Mouse (Mus musculus): Measurements from ENCODE around the gene Edem3.
"Not testable (repeated sequence)": the region's sequence is repeated elsewhere in the genome, so short reads cannot be mapped to it uniquely, and the experiment has no call there.

Gene Edem3

DNA sequence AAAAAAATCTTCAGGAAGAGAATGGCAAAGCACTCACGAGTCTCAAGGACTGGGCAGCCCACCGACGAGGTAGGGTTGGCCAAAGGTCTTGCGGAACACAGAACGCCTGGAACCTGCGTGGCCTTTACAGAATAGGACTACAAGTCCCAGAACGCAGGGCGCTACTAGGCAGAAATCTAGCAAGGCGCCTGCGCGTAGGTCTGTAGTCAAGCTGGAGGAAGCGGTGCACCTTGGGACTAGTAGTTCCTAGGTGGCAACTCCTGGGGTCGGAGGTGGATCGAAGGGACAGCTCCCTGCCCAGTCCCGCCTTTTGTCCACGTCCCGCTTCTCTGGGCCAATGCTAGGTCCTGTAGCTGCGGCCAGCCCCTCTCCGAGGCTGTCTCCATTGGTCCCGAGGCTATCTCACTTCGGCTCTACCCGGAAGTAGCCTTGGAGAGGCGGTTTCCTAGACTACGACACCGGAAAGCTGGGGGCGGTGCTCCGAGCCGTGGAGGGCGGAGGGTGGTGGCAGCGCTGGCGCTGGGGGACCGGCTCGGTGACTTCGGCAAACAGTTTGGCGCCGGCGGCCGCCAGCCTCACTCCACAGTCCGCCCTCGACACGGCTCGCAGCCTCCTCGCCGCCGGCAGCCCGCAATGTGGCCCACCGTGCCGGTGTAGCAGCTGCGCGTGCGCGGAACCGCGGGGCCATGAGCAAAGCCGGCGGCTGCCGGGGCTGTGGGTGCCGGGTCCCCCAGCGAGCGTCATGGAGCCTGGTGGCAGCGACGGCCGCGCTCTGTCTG lies at the start of gene Edem3:
TSS of gene Edem3 (plus strand) at position 491 of the 779 bp plus-strand sequence.
- peak; percentile 97 to 99 for DNase-seq (ENCODE audit: low spot score in 2 of 2)

DNA sequence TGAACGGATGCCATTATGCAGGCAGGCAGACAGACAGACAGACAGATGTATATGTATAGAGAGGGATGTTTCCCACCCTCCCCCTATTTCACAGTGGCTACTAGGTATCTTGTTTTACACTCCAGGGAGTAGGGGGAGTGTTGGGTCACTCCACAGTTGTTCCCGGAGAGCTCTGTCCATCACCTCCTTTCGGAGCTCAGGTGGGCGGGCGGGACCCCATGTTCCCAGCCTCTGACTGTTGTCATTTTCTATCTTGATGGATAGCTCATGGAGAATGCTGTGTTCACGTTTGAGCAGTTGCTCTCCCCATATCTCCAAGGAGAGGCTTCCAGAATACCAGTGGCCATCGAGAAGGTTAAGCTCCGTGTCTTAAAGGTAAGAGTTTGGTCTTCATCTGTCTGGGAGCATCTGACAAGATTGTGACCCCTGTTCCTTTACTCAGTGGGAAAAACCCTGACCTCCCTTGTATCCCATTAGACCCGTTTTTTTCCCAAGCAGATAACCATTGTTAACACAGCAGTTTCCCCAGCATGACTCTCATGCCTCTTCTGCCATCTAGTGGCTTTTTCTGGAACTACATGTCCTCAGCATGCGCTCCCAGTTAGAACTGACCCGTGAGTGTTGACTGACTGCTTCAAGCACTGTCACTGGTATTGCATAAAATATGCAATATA lies 49.3 kb upstream of the Edem3 start:
- DNase-seq (ENCODE audit: low spot score in 2 of 2), result peak; percentile 46 to 85

DNA sequence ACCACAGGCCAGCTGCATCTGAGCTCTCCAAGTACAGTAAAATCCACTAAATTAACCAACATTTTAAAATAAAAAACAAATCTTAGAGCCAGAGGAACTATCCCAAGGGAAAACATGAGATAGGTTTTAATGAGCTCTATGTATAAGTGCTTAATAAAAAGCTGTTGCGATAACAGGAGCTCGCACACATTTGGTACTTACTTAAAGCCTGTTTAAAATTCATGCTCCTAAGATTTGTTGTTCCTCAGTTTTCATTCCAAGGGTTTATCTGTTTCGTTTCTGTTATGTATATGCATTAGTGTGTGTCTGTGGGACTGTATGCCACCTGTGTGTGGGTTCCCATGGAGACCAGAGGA lies 48.8 kb upstream of the Edem3 start:
- DNase-seq (ENCODE audit: low spot score in 2 of 2), result no peak

DNA sequence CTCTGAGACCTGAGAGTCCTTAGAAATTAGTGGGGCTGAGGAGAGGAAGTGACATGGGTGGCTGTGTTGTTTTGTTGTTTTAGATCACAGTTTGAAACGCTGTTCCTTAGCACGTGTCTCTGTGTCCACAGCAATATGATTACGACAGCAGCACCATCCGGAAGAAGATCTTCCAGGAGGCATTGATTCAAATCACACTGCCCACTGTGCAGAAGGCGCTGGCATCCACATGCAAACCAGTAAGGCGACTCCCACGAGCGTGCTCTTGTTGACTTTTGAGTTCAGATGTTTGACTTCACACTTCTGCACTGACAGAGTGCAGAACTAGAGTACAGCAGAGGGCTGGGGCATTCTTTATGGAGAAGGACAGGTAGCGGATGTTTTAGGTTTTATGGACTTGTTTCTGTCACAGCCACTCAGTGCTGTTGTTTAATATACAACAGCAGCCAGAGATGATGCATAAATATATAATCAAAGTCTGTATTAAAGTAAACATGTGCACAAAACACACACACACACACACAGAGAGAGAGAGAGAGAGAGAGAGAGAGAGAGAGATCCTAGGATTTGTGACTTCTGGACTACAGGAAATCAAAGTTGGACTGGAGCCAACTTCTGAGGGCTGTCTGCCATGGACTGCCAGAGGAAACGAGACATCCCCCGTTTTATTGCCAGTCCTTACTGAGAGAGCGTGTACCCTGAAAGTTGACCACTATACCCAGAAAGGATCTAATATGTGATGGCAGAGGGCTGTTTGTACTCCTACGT lies 46.0 kb upstream of the Edem3 start:
- DNase-seq (ENCODE audit: low spot score in 2 of 2), result no peak

DNA sequence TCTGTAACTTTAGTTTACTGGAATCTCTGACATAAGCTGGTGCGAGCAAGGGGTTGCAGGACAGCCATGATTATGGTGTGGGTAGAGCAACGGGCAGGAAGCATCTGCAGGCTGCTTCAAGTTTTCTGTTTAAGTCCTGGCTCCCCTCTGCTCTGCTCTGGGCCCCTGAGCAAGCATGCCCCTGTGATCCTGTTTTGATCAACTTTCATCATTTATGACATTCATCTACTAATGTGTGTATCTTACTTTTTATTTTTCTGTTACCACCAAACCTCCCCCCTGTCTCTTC lies 45.5 kb upstream of the Edem3 start:
- no peak for DNase-seq (ENCODE audit: low spot score in 2 of 2)

DNA sequence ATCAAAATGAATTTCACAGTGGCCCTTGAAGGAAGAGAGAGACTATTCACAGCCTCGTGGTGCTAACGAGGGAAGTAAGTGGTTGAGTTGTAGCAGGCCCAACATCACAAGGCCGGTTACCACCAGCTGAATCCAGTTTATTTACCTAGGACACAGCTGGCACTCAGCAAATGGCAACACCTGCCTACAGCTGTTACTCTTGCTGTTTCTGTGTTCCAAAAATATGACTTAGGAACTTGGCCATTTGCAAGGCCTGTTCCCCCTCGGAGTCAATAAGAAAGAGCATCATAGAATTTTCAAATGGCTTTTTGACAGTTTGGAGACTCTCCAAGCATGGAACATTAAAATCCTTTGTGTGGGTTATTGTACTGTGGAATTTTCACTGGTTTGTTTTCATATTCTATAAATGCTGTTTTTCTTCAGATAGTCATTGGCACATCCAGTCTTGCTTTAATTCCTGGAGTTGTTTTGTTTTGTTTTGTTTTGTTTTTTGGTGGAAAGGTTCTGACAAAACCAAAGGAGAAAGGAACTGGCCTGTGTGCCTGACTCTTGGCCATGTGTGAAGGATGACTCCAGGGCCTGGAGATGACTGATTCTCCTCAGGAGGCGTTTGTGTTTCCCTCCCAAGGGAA lies 44.6 kb upstream of the Edem3 start:
- DNase-seq (ENCODE audit: low spot score in 2 of 2), result no peak

DNA sequence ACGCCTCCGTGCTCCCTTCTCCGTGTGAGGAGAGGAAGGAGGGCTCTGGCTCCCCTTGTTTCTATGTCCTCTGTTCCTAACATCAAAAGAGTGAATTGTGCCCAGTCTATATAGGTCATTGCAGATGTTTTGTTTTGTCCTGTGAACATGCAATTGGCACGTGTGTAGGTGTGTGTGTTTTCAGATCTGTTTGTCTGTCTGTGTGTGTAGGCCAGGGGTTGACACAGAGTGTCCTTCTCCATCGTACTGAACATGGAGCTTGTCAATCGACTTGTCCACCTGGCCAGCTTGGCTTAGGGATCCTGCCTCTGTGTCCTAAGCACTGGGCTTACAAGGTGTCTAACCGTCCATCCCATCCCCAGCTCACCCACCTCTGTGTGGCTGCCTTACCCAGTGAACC lies 44.1 kb upstream of the Edem3 start:
- no peak for DNase-seq (ENCODE audit: low spot score in 2 of 2)

DNA sequence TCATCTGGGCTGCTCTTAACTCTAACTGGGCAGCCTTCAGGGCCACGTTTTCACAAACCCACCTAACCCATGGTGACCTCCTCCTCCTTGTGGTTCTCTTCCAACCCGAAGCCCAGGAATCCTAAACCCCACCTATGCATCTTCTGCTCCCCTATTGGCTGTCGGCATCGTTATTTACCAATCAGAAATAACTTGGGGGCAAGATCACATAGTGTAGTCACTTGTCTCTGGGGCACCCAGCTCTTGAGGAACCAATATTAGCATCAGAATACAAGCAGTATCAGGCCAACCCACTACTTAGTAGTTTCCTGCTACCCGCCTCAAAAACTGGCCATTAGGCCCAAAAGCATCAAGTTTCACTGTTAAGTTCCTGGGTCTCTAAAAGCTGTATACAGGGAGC lies 42.5 kb upstream of the Edem3 start:
- no peak for DNase-seq (ENCODE audit: low spot score in 2 of 2)

DNA sequence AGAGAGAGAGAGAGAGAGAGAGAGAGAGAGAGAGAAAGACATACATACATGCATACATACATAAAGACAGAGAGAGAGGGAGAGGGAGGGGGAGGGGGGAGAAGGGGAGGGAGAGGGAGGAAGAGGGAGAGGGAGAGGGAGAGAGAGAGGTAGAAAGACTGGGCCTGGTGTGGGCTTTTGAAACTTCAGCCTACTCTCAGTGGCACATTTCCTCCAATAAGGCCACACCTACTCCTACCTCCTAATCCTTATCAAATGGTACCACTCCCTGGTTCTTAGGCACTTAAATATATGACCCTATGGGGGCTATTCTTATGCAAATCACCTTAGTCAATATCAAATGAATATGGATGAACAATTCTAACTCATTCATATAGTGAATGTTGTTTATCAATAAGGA lies 41.5 kb upstream of the Edem3 start:
- no peak for DNase-seq (ENCODE audit: low spot score in 2 of 2)

DNA sequence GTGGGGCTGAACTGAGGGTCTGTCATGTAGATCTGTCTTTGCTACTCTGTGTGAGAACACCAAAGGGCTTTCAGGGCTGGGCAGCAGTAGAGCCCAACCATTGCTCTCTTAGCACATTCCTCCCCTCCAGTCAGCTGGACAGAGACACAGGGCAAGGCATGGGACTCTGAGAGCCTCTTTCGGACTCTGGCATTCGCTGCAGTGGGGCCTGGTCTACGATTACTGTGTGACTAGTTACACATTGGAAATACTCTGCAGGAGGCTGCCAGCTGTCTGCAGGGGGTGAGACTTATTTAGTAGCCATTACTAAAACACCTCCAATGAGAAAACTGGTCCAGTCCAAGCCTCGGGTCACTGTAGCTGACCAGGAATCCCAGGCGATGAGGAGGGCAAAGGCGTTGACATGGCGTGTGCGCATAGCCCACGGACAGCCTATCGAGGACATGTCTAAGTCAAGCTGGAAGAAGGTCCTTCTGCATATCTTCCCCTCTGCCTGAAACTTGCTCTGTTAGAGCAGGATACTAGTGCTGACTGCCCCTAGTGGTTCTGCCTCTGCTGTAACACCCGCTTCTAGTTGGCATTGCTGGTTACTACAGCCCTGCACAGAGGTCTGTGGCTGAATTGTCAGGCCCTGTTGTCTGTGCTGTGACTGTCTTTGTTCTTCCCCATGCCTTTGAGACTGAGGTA lies 39.0 kb upstream of the Edem3 start:
- no peak for DNase-seq (ENCODE audit: low spot score in 2 of 2)

DNA sequence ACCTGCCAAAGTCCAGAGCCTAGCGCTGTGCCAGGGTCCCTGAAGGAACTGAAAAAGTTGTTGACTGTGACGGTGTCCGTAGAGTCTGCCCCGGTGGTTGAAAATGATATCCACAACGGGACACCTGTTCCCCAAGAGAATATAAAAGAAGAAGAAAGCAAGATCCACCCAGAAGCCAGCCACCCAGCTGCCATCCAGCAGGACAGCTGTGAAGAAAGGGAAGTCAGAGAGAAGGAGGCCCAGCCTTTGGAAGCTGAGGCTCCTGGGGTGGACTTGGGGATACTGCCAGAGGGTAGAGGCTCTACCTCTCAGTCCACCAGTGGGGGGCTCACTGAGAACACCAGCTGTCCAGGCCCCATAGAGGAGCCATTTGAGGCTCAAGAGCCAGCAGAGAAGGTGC lies 37.5 kb upstream of the Edem3 start:
- DNase-seq (ENCODE audit: low spot score in 2 of 2), result no peak

DNA sequence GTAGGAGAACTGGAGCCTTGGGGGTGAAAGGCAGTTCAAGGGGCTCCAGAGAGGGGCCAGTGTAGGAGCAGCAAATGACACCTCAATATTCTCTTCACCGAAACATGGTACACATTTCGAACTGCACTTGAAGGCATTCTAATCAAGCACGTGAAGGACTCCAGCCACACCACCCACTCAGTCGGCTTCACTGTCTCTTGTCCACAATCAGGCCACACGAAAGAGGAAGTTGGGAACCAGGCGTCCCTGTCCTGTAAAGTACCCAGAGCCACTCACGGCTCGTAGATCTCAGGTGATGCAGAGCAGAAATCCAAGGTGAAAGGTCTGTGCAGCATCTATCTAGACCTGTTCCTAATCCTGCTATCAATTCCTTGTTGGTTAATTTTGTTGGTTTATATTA lies 36.6 kb upstream of the Edem3 start:
- no peak for DNase-seq (ENCODE audit: low spot score in 2 of 2)

DNA sequence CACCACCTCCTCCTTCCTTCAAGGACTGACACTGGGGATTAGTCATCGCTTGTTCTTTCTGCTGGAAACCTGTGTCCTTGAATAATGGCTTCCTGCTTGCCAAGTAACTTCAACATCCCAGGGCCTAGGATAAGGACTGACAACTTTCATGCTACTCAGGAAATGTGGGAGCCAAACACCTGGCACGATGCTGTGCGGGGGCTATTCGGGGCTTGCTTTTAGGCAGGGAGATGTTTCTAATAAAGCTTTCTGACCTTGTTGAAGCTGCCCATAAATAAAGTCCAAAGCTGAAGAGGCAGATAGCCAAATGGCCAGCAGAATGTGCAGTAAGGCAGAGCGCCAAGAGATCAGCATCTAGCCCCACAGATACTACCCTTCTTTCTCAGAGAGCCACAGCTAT lies 35.3 kb upstream of the Edem3 start:
- DNase-seq (ENCODE audit: low spot score in 2 of 2), result no peak

DNA sequence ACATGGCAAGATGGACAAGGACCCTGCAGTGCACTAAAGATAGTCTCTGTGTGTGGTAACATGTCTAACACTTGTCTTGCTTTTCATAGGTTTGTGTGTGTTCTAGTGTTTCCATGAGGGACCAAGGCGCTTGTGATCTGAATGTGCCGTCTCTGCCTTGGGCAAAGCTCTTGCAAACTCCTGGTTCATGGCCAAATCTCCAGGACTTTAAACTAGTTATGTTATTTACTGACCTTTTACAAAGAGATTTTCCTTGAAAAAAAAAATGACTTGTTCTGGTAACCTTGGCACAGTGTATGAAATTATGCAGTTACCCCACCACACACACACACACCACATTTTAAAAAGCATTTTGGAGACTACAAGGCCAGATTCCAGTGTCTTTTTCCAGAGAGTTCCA lies 34.6 kb upstream of the Edem3 start:
- no peak for DNase-seq (ENCODE audit: low spot score in 2 of 2)

DNA sequence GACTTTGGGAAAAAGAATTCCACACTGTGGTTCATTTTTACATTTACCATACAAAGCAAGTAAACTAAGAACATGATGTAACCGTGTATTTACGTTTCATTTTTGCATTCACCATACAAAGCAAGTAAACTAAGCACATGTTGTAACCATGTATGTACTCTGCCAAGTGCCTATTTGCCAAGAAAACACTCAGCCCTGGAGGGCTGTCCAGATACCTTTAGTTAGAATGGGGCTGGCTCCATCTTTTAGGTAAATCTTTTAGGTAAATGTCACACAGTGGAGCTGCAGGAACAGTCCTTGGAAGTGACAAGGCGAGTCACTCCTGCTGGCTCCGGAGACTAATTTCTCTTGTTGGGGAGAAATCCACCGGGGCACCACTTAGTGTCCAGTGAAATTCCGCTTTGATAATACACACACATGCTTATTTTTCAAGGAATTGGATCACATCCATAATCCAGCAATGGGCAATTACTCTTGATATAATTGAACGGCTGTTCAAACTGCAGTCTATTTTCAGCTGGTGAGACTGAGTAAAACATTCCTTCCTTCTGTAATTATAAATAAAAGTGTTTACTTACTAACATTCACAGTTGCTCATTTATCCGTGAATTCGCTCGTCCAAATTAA lies 33.7 kb upstream of the Edem3 start:
- DNase-seq (ENCODE audit: low spot score in 2 of 2), result no peak

DNA sequence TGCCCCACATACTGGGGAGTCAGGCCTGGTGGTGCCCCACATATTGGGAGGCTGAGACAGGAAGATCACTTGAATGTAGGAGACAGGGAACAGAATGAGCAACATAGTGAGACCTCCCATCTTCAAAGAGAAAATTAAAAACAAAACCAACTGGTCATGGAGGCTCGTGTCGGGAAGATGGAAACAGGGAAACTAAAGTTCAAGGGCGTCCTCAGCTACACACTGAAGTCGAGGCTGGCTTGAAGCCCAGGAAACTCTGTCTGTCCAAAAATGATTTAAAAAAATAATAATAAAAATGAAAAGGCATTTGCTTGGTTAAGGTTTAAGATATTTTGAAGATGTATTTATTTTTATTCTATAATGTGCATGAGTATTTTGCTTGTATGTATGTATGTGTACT lies 31.4 kb upstream of the Edem3 start:
- DNase-seq (ENCODE audit: low spot score in 2 of 2), result no peak

DNA sequence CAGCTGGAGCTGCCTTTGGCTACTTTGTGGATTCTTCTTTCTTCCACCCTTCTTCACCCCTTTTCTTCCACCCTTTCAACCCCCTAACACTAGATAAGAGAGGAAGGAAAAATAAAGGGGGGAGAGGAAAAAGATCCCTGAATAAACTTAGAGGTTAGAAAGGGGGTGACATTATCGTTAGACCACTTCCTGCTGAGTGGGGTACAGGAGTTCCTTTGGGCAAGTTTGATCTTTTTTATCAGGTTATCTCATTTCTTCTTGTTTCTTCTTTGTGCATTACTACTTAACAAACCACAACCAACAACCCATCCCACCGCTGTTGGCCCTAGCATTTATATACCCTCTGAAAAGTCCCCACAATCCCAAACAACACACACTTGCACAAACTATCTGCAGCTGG lies 29.6 kb upstream of the Edem3 start:
- no peak for DNase-seq (ENCODE audit: low spot score in 2 of 2)

DNA sequence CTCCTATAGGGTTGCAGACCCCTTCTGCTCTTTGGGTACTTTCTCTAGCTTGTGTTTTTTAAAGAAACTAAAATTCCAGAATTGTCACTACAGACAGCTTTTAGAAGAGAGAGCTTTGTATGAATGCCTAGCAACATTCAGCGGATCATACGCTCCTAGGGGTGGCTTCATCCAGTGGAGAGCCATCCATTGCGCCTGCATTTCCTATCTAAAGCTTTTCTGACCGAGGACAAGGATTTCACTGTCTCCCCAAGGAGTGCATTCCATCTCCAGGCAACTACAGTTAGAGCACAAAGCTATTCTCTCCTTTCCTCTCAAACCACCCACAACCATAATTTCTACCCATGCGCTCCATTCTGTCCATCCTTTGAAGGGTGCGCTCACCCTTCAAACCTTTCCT lies 28.8 kb upstream of the Edem3 start:
- DNase-seq (ENCODE audit: low spot score in 2 of 2), result no peak

DNA sequence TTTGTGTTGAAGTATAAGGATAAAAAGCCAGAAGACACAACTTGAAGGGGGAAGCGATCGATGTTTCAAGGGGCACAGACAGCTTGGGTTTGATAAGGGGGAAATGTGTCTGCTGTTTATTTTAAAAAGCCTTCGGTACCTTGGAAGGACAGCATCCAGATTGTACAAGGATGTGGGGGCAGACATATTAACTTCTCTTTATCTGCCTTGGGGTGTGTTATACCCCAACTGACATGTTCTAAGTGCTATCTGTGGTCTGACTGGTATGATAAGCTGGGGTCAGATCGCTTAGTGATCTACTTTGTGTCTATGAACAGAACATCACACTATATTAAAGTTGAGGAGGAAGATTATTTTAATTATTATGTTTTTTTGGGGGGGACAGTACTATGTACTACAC lies 27.0 kb upstream of the Edem3 start:
- no peak for DNase-seq (ENCODE audit: low spot score in 2 of 2)

DNA sequence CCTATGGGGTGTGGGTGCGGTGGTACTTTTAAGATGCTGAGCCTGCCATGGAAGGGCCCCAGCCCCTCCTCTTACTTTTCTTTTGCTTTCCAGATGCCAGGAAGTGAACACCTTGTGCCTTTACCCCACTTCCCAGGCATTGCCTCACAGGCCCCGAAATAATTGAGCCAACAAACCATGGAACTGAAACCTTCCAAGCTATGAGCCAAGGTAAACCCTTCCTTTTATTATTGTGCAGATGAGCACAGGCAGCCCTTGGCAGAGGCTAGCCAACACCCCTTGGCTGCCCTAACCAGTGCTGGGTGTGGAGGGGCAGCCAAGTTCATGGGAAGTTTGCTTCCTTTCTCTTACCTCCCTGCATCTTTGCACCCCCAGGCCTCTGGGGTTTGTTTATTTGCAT lies 18.0 kb upstream of the Edem3 start:
- DNase-seq (ENCODE audit: low spot score in 2 of 2), result no peak

DNA sequence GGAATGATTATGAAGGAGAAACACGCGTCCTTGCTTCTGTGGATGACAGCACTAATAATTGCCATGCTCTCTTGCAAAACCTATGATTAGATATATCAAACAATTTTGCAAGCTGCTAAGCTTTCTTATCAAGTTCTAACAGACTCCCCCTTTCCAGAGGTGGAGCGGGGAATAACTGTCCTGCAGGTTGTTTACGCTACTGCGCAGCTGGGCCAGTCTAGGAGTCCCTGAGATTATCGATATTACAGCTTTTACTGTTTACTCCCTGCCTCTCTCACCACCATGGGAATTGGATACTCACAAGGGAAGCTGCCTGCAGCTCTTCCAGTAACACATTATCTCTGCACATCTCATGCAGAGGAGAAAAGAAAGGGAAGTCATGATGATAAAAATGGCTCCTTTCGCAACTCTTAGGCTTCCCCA lies 14.0 kb upstream of the Edem3 start:
- no peak for DNase-seq (ENCODE audit: low spot score in 2 of 2)

DNA sequence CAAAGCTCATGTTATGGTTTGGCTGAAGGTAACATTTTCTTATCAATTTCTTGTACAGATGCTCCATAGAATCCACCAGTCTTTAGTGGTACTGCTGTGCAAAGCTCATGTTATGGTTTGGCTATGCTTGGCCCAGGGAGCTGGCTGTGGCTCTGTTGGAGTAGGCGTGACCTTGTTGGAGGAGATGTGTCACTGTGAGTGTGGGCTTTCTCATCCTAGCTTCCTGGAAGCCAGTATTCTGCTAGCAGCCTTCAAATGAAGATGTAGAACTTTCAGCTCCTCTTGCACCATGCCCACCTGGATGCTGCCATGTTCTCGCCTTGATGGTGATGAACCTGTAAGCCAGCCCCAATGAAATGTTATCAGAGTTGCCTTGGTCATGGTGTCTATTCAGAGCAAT lies 5.3 kb upstream of the Edem3 start:
- DNase-seq (ENCODE audit: low spot score in 2 of 2), result not testable (repeated sequence)

Data from frontal cortex, postnatal 14 days (tissue).